Mouse (Mus musculus) stomach, postnatal 0 days (tissue): ENCODE measurements around the gene Pxdn.

Experiments used
- CTCF ChIP-seq: IDR thresholded peaks from 2 replicates; pipeline ENCODE4 v1.5.1; 2016; ENCODE audit warnings: antibody characterized with exemption, low read depth, mild to moderate bottlenecking, moderate library complexity
- EP300 ChIP-seq: optimal IDR thresholded peaks from 2 replicates; pipeline ENCODE3; 2016; ENCODE audit warnings: antibody characterized with exemption

GRCm38 (mm10) chr12:29904101-29904874 is 33.1 kb upstream of the Pxdn start:
- TF ChIP-seq CTCF (no peak), EP300 (no peak)
